Mouse (Mus musculus): ENCODE measurements around the gene Casp7. TPM values are rescaled to one million over a fixed set of nuclear protein-coding genes. Genes with fewer than 3 reads are reported as not detected.

The Casp7 gene
- polyA plus RNA-seq, 1 experiment: 12.2 TPM

GRCm38 (mm10) chr19:56373246-56373645 lies 23.7 kb upstream of the Casp7 start:
- no peak overlapping the region for H3K4me3 ChIP-seq (replicated peaks; ENCODE audit: control insufficient read depth, low read depth, low read length)
- TF ChIP-seq POLR2A (IDR thresholded peaks at IDR 0.05; ENCODE audit: borderline replicate concordance, control insufficient read depth, low read depth, low read length) (no peak), CTCF (IDR thresholded peaks at IDR 0.05; ENCODE audit: control insufficient read depth, insufficient read depth, low read length) (no peak)
- 83% methylated on average over 5 of the region's 5 CpGs for WGBS
- H3K4me1 ChIP-seq (ENCODE audit: control insufficient read depth, insufficient read depth, low read length): no peaks in the 10 kb centered on the region; the same call in 1 of the 2 replicates
- H3K27ac ChIP-seq (ENCODE audit: control insufficient read depth, insufficient read depth, low read depth, low read length, poor library complexity): no peak overlapping the region

- TF ChIP-seq CTCF (IDR thresholded peaks at IDR 0.05; ENCODE audit: control insufficient read depth, insufficient read depth, low read length) (no peak), POLR2A (IDR thresholded peaks at IDR 0.05; ENCODE audit: borderline replicate concordance, control insufficient read depth, low read depth, low read length) (no peak)
- no peaks in the 10 kb centered on the region; the same call in 1 of the 2 replicates for H3K4me1 ChIP-seq (ENCODE audit: control insufficient read depth, insufficient read depth, low read length)
- H3K27ac ChIP-seq (ENCODE audit: control insufficient read depth, insufficient read depth, low read depth, low read length, poor library complexity): no peak overlapping the region
- no peak overlapping the region for H3K4me3 ChIP-seq (replicated peaks; ENCODE audit: control insufficient read depth, low read depth, low read length)
- 84% methylated on average over 10 of the region's 10 CpGs for WGBS
These were observed 22.9 kb upstream of the Casp7 start for GRCm38 (mm10) chr19:56374011-56374410.

- no peaks in the 10 kb centered on the region; the same call in 1 of the 2 replicates for H3K4me1 ChIP-seq (ENCODE audit: control insufficient read depth, insufficient read depth, low read length)
- 60% methylated on average over 5 of the region's 5 CpGs for whole genome bisulfite sequencing
- TF ChIP-seq POLR2A (IDR thresholded peaks at IDR 0.05; ENCODE audit: borderline replicate concordance, control insufficient read depth, low read depth, low read length): no peak
- TF ChIP-seq CTCF (IDR thresholded peaks at IDR 0.05; ENCODE audit: control insufficient read depth, insufficient read depth, low read length): no peak
- no peak overlapping the region for H3K4me3 ChIP-seq (replicated peaks; ENCODE audit: control insufficient read depth, low read depth, low read length)
- H3K27ac ChIP-seq (ENCODE audit: control insufficient read depth, insufficient read depth, low read depth, low read length, poor library complexity): no peak overlapping the region
These were observed 18.9 kb upstream of the Casp7 start for GRCm38 (mm10) chr19:56378007-56378406.

- Histone ChIP-seq H3K27ac (ENCODE audit: control insufficient read depth, insufficient read depth, low read depth, low read length, poor library complexity) (no peak overlapping the region), H3K4me1 (ENCODE audit: control insufficient read depth, insufficient read depth, low read length) (no peaks in the 10 kb centered on the region; the same call in 1 of the 2 replicates), H3K4me3 (replicated peaks; ENCODE audit: control insufficient read depth, low read depth, low read length) (no peak overlapping the region)
- WGBS: 78% methylated on average over 13 of the region's 13 CpGs
- no peak for TF ChIP-seq POLR2A (IDR thresholded peaks at IDR 0.05; ENCODE audit: borderline replicate concordance, control insufficient read depth, low read depth, low read length)
- TF ChIP-seq CTCF (IDR thresholded peaks at IDR 0.05; ENCODE audit: control insufficient read depth, insufficient read depth, low read length): no peak
These were observed 18.3 kb upstream of the Casp7 start for GRCm38 (mm10) chr19:56378554-56379172.

GRCm38 (mm10) chr19:56380341-56380740 lies 16.6 kb upstream of the Casp7 start:
- no peak for TF ChIP-seq CTCF (IDR thresholded peaks at IDR 0.05; ENCODE audit: control insufficient read depth, insufficient read depth, low read length)
- TF ChIP-seq POLR2A (IDR thresholded peaks at IDR 0.05; ENCODE audit: borderline replicate concordance, control insufficient read depth, low read depth, low read length): no peak
- no peaks in the 10 kb centered on the region; the same call in 1 of the 2 replicates for H3K4me1 ChIP-seq (ENCODE audit: control insufficient read depth, insufficient read depth, low read length)
- WGBS: 86% methylated on average over 7 of the region's 7 CpGs

GRCm38 (mm10) chr19:56381407-56381806 lies 15.5 kb upstream of the Casp7 start:
- TF ChIP-seq POLR2A (IDR thresholded peaks at IDR 0.05; ENCODE audit: borderline replicate concordance, control insufficient read depth, low read depth, low read length) (no peak), CTCF (IDR thresholded peaks at IDR 0.05; ENCODE audit: control insufficient read depth, insufficient read depth, low read length) (no peak)
- Histone ChIP-seq H3K4me1 (ENCODE audit: control insufficient read depth, insufficient read depth, low read length) (no peaks in the 10 kb centered on the region; the same call in 1 of the 2 replicates), H3K4me3 (replicated peaks; ENCODE audit: control insufficient read depth, low read depth, low read length) (no peak overlapping the region), H3K27ac (ENCODE audit: control insufficient read depth, insufficient read depth, low read depth, low read length, poor library complexity) (no peak overlapping the region)
- 66% methylated on average over 10 of the region's 10 CpGs for WGBS

More at GRCm38 (mm10) chr19:56380341-56380740, 16.6 kb upstream of the Casp7 start:
- H3K27ac ChIP-seq (ENCODE audit: control insufficient read depth, insufficient read depth, low read depth, low read length, poor library complexity): no peak overlapping the region
- no peak overlapping the region for H3K4me3 ChIP-seq (replicated peaks; ENCODE audit: control insufficient read depth, low read depth, low read length)

- TF ChIP-seq CTCF (IDR thresholded peaks at IDR 0.05; ENCODE audit: control insufficient read depth, insufficient read depth, low read length): no peak
- TF ChIP-seq POLR2A (IDR thresholded peaks at IDR 0.05; ENCODE audit: borderline replicate concordance, control insufficient read depth, low read depth, low read length): no peak
- 88% methylated on average over 5 of the region's 5 CpGs for WGBS
- Histone ChIP-seq H3K4me1 (ENCODE audit: control insufficient read depth, insufficient read depth, low read length) (peaks cover 2% of the 10 kb centered on the region; the same call in 1 of the 2 replicates), H3K27ac (ENCODE audit: control insufficient read depth, insufficient read depth, low read depth, low read length, poor library complexity) (no peak overlapping the region), H3K4me3 (replicated peaks; ENCODE audit: control insufficient read depth, low read depth, low read length) (no peak overlapping the region)
These were observed 11.4 kb upstream of the Casp7 start for GRCm38 (mm10) chr19:56385546-56385945.

GRCm38 (mm10) chr19:56386095-56386494 lies 10.8 kb upstream of the Casp7 start:
- 83% methylated on average over 10 of the region's 10 CpGs for WGBS
- Histone ChIP-seq H3K27ac (ENCODE audit: control insufficient read depth, insufficient read depth, low read depth, low read length, poor library complexity) (no peak overlapping the region), H3K4me1 (ENCODE audit: control insufficient read depth, insufficient read depth, low read length) (peaks cover 2% of the 10 kb centered on the region; the same call in 1 of the 2 replicates), H3K4me3 (replicated peaks; ENCODE audit: control insufficient read depth, low read depth, low read length) (no peak overlapping the region)
- TF ChIP-seq POLR2A (IDR thresholded peaks at IDR 0.05; ENCODE audit: borderline replicate concordance, control insufficient read depth, low read depth, low read length) (no peak), CTCF (IDR thresholded peaks at IDR 0.05; ENCODE audit: control insufficient read depth, insufficient read depth, low read length) (no peak)
